Comparison of ENCODE assay signal across 20 mouse cellular contexts in the genomic region with DNA sequence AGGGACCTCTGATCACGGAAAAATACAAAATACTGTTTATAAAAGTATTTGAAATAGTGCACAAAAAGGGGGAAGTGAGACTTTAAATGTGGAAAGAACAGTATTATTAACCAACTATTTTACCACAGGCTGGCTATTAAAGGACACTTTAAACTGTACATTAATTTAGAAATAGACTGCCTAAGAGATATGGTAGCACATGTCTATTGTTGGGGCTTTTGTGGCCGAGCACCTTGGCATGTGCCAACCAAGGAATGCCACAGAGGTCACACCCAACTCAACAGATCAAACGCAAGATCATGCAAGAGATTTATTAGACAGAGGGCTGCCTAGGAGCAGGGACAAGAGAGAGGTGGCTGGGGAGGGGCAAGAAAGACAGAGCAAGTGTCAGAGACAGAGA.
"Had no signal": no experiment of that assay in that cellular context is flagged by ENCODE, and none has a peak within 500 bp of the region (broad histone marks: within the 10 kb centered on the region; RNA-seq: fewer than 3 reads in every experiment).

No protein-coding gene starts in this region.

- H3K4me1 ChIP-seq: midbrain, embryonic 12.5 days; midbrain, embryonic 15.5 days; neural tube, embryonic 13.5 days had no signal

- H3K27ac ChIP-seq: liver, embryonic 14.5 days; macrophage; midbrain, embryonic 12.5 days; midbrain, embryonic 15.5 days; neural tube, embryonic 13.5 days; stomach, postnatal 0 days had no signal

- H3K9me3 ChIP-seq: midbrain, embryonic 12.5 days; midbrain, embryonic 15.5 days; neural tube, embryonic 13.5 days had no signal

- H3K4me3 ChIP-seq: midbrain, embryonic 12.5 days; midbrain, embryonic 15.5 days; myocyte; neural tube, embryonic 13.5 days had no signal

- H3K4me2 ChIP-seq: lung, embryonic 14.5 days; midbrain, embryonic 12.5 days; midbrain, embryonic 15.5 days; neural tube, embryonic 13.5 days had no signal

- DNase-seq: kidney, adult 18-20 months; kidney, adult 9 months; kidney, postnatal 14 days; kidney, postnatal 4 days; liver, postnatal 0 days; lung, embryonic 14.5 days; right cerebral cortex, postnatal 14 days; right cerebral cortex, postnatal 4 days; thymus, adult 2 months; thymus, postnatal 14 days; thymus, postnatal 4 days had no signal

- H3K27me3 ChIP-seq: midbrain, embryonic 12.5 days; midbrain, embryonic 15.5 days; neural tube, embryonic 13.5 days had no signal

- H3K9ac ChIP-seq: liver, embryonic 14.5 days; liver, postnatal 0 days; lung, embryonic 14.5 days; midbrain, embryonic 12.5 days; midbrain, embryonic 15.5 days; neural tube, embryonic 13.5 days had no signal

- ATAC-seq: intestine, embryonic 16.5 days; liver, postnatal 0 days; lung, postnatal 0 days; midbrain, embryonic 15.5 days had no signal
